Mouse (Mus musculus): ENCODE results near the gene Npl.

Npl gene

GRCm38 (mm10) chr1:153549536-153550199 is at the start of gene Npl:
Npl (minus strand) TSS chr1:153550045.
- DNase-seq (ENCODE audit: low spot score) = peak; percentile 75

GRCm38 (mm10) chr1:153599302-153600045 is 49.6 kb upstream of the Npl start:
- peak; percentile 22 for DNase-seq (ENCODE audit: low spot score)

GRCm38 (mm10) chr1:153598773-153599172 is 48.9 kb upstream of the Npl start:
- peak; percentile 85 for DNase-seq (ENCODE audit: low spot score)

- no peak for DNase-seq (ENCODE audit: low spot score)
Observed at GRCm38 (mm10) chr1:153593678-153594077, 43.8 kb upstream of the Npl start.

- no peak for DNase-seq (ENCODE audit: low spot score)
Observed at GRCm38 (mm10) chr1:153590176-153590734, 40.4 kb upstream of the Npl start.

- DNase-seq (ENCODE audit: low spot score) = no peak
Observed at GRCm38 (mm10) chr1:153587956-153588355, 38.1 kb upstream of the Npl start.

- no peak for DNase-seq (ENCODE audit: low spot score)
Observed at GRCm38 (mm10) chr1:153586826-153587225, 37.0 kb upstream of the Npl start.

GRCm38 (mm10) chr1:153585752-153586151 is 35.9 kb upstream of the Npl start:
- DNase-seq (ENCODE audit: low spot score) = no peak

- no peak for DNase-seq (ENCODE audit: low spot score)
Observed at GRCm38 (mm10) chr1:153583189-153583588, 33.3 kb upstream of the Npl start.

GRCm38 (mm10) chr1:153574730-153575129 is 24.9 kb upstream of the Npl start:
- no peak for DNase-seq (ENCODE audit: low spot score)

- DNase-seq (ENCODE audit: low spot score) = no peak
Observed at GRCm38 (mm10) chr1:153572271-153573043, 22.6 kb upstream of the Npl start.

GRCm38 (mm10) chr1:153565701-153566100 is 15.9 kb upstream of the Npl start:
- DNase-seq (ENCODE audit: low spot score) = no peak

GRCm38 (mm10) chr1:153564701-153565100 is 14.9 kb upstream of the Npl start:
- DNase-seq (ENCODE audit: low spot score) = no peak

- DNase-seq (ENCODE audit: low spot score) = no peak
Observed at GRCm38 (mm10) chr1:153563675-153564074, 13.8 kb upstream of the Npl start.

GRCm38 (mm10) chr1:153560805-153561204 is 11.0 kb upstream of the Npl start:
- no peak for DNase-seq (ENCODE audit: low spot score)

- DNase-seq (ENCODE audit: low spot score) = no peak
Observed at GRCm38 (mm10) chr1:153559701-153560100, 9.9 kb upstream of the Npl start.

GRCm38 (mm10) chr1:153559126-153559647 is 9.3 kb upstream of the Npl start:
- DNase-seq (ENCODE audit: low spot score) = peak; percentile 87

GRCm38 (mm10) chr1:153556896-153557295 is 7.1 kb upstream of the Npl start:
- DNase-seq (ENCODE audit: low spot score) = peak; percentile 94

GRCm38 (mm10) chr1:153556202-153556601 is 6.4 kb upstream of the Npl start:
- no peak for DNase-seq (ENCODE audit: low spot score)

- peak; percentile 76 for DNase-seq (ENCODE audit: low spot score)
Observed at GRCm38 (mm10) chr1:153550814-153551213, 969 bp upstream of the Npl start.

- DNase-seq (ENCODE audit: low spot score) = no peak
Observed at GRCm38 (mm10) chr1:153547555-153547954, 2.3 kb downstream of the Npl start.

- no peak for DNase-seq (ENCODE audit: low spot score)
Observed at GRCm38 (mm10) chr1:153545196-153545595, 4.6 kb downstream of the Npl start.

All from retina, embryonic 14.5 days (tissue).